18 mouse cellular contexts compared by ENCODE assay signal in genomic region chr6:89563381-89563780, GRCm38 (mm10).
"Had no signal": no experiment of that assay in that cellular context is flagged by ENCODE, and none has a peak within 500 bp of the region (broad histone marks: within the 10 kb centered on the region; RNA-seq: fewer than 3 reads in every experiment).

No protein-coding gene starts in this region.

- H3K27me3 ChIP-seq: liver, embryonic 13.5 days; liver, embryonic 15.5 days; lung, embryonic 15.5 days; midbrain, embryonic 12.5 days; neural tube, embryonic 12.5 days; stomach, embryonic 15.5 days had no signal

- H3K4me1 ChIP-seq: liver, embryonic 13.5 days; liver, embryonic 15.5 days; lung, embryonic 15.5 days; stomach, embryonic 15.5 days had no signal

- ATAC-seq: liver, postnatal 0 days had no signal

- H3K9me3 ChIP-seq: liver, embryonic 13.5 days; liver, embryonic 15.5 days; lung, embryonic 15.5 days; megakaryocyte, embryonic 14.5 days; midbrain, embryonic 12.5 days; neural tube, embryonic 12.5 days; stomach, embryonic 15.5 days had no signal

- DNase-seq: liver, embryonic 13.5 days; liver, postnatal 0 days; lung, adult 2 months; lung, postnatal 10 days; lung, postnatal 36 days; midbrain, embryonic 14.5 days; right cerebral cortex, postnatal 14 days; thymus, adult 2 months; thymus, postnatal 25 days; thymus, postnatal 4 days had no signal

- H3K4me3 ChIP-seq: liver, embryonic 13.5 days; liver, embryonic 15.5 days; lung, embryonic 15.5 days; megakaryocyte, embryonic 14.5 days; midbrain, embryonic 12.5 days; neural tube, embryonic 12.5 days; stomach, embryonic 15.5 days had no signal

- H3K4me2 ChIP-seq: liver, embryonic 13.5 days; liver, embryonic 15.5 days; lung, embryonic 15.5 days; midbrain, embryonic 12.5 days; neural tube, embryonic 12.5 days; stomach, embryonic 15.5 days had no signal

- H3K9ac ChIP-seq: liver, embryonic 13.5 days; liver, embryonic 15.5 days; liver, postnatal 0 days; lung, embryonic 15.5 days; midbrain, embryonic 12.5 days; neural tube, embryonic 12.5 days; stomach, embryonic 15.5 days had no signal

- H3K36me3 ChIP-seq: liver, embryonic 13.5 days; liver, embryonic 15.5 days; lung, embryonic 15.5 days; midbrain, embryonic 12.5 days; neural tube, embryonic 12.5 days; stomach, embryonic 15.5 days had no signal

- H3K27ac ChIP-seq: liver, embryonic 13.5 days; liver, embryonic 15.5 days; lung, embryonic 15.5 days; macrophage; midbrain, embryonic 12.5 days; neural tube, embryonic 12.5 days; stomach, embryonic 15.5 days; stomach, postnatal 0 days had no signal
